Mouse (Mus musculus) C2C12 (cell line): ENCODE measurements around the gene Dscaml1.

Experiments used
- CTCF ChIP-seq: IDR thresholded peaks from one replicate; pipeline ENCODE4 v1.5.1; 2011; ENCODE audit not compliant: control insufficient read depth, insufficient read depth, insufficient read length
- MAX ChIP-seq: IDR thresholded peaks from one replicate; pipeline ENCODE4 v1.6.1; 2011; ENCODE audit warnings: mild to moderate bottlenecking, control low read depth
- USF1 ChIP-seq: IDR thresholded peaks from one replicate; pipeline ENCODE4 v1.6.1; 2011; ENCODE audit warnings: low read depth, mild to moderate bottlenecking, control low read depth, moderate library complexity

DNA sequence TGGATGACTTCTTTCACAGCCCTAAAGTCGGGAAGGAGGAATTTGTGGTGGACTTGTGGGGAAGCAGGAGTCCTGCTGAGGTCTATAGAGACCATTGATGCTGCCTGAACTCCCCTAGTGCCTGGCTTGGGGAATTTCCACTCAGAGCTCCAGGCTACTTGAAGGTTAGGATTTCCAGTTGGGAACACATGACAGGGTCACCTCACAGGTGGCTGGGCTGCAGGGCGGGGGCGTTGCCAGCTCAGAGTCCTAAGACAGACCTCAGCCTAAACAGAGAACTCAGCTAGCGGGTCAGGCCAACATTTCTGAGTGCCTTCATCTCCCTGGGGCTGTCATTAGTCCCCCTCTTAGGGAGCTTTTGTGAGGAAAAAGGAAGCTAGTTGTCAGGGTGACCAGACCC lies 24.6 kb upstream of the Dscaml1 start:
- TF ChIP-seq CTCF = no peak
- no peak for TF ChIP-seq USF1
- no peak for TF ChIP-seq MAX
